Mouse (Mus musculus) spleen, adult 12 weeks (tissue): ENCODE measurements around the gene Pttg1.

Source experiments
- DNase-seq: peaks from one replicate; pipeline ENCODE4 v3.0.0; 2022; ENCODE audit warnings: low spot score

Gene Pttg1

DNA sequence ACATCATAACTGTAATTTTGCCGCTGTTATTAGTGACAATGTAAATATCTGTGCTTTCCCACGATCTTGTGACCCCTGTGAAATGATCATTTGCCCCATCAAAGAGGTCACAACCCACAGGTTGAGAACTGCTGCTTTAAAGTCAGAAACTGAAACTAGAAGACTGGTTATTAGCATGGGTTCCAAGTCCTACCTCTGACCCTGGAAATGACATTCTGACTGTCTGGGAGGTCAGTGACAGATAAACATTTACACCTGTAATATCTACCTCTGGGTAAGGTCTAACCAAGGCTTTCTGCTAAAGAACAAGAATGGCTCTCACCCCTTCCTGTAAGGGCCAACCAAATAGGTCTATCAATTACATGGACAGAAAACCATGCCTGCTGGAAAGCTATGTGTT lies 17.2 kb downstream of the Pttg1 start:
- DNase-seq = no peak

DNA sequence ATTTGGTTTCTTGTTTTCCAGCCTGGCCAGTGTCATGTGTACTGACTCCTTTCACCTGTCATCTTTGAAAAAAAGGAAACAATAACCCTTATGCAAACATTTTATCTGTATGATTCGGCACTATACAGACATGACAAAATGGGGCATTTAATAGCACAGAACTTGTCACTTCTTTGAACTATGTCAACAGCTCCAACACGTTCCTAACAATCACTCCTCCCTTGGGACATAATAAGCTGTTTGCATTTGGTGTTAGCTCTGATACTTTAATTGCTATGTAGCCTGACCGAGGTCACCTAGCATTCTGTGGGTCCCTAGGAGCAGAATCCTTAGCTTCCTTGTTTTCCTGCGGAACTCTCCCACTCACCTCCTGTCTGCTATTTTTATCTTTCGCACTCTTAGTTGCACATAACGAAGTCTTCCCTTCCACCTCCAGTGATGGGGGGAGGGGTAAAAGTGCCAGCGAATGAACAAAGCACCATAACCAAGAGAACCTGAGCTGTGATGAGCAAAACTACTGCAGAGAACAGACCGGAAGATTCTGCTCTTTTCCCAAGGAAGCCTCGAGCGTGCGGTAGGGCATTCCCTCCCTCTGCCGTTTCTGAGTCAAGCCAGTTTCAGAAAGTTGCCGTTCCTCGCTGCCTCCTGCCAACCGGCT lies 21.8 kb downstream of the Pttg1 start:
- no peak for DNase-seq

DNA sequence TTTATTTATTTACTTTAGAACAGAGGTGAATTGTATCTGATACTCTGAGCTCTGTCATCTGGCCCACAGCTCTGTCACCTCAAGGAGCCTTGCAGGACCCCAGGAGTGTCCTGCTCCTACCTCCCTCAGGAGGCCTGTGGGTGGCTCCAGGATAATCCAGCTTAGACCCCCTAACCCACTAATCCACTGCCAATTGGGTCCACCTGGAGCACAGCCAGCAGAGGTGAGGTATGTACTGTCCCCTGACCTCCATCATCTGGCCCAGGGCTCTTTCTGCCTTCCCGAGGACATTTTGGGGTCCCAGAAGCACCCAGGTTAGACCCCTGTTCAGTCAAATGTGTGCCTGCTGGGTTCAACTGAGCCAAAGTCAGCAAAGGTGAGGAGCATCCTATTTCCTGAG lies 25.9 kb downstream of the Pttg1 start:
- no peak for DNase-seq

DNA sequence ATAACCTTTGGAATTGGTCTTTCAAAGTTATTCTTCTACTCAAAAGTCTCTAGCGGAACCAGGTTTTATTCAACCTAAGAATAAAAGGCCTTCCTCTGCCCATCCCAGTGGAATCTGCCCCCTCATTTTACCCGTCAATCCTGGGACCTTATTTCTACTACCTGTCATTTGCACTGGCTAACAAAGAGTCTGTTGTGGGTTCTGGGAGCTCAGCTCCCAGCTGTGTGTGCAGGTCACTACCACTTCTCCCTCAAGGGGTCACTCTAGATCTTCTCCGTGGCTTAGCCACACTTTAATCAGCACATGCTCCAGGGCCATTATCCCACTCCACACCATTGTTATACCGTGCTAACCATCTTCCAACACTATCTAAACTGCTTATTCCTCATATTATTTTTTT lies 26.8 kb downstream of the Pttg1 start:
- no peak for DNase-seq

DNA sequence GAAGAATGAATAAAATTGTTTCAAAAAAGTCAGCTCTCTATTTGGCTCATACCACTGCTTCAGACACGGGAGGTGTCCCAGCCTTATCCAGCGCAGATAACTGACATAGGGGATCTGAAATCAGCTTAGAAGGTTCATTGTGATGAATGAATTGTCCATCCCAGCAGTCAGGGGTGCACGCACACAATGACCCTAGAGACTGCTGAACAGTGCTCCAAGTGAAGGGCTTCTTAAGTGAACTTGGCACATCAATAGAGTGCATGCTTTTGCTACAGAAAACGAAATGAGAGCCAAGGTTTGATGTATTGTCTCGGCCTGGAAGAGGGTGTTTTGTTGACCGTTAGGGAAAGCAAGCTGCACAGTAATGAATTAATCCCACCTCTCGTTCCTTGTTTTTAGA lies 29.4 kb downstream of the Pttg1 start:
- no peak for DNase-seq

DNA sequence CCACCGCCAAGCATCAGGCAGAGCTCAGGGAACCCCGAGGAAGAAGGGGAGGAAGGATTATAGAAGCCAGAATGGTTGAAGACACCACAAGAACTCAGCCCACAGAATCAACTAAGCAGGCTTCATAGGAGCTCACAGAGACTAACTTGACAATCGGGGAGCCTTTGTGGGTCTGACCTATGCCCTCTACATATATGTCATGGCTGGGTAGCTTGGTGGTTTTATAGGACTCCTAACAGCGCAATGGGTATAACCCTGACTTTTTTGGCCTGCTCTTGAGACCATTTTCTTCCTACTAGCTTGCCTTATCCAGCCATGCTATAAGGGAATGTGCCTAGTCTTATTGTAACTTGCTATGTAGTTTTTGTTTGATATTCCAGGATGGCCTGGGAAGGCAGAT lies 29.8 kb downstream of the Pttg1 start:
- DNase-seq = no peak

DNA sequence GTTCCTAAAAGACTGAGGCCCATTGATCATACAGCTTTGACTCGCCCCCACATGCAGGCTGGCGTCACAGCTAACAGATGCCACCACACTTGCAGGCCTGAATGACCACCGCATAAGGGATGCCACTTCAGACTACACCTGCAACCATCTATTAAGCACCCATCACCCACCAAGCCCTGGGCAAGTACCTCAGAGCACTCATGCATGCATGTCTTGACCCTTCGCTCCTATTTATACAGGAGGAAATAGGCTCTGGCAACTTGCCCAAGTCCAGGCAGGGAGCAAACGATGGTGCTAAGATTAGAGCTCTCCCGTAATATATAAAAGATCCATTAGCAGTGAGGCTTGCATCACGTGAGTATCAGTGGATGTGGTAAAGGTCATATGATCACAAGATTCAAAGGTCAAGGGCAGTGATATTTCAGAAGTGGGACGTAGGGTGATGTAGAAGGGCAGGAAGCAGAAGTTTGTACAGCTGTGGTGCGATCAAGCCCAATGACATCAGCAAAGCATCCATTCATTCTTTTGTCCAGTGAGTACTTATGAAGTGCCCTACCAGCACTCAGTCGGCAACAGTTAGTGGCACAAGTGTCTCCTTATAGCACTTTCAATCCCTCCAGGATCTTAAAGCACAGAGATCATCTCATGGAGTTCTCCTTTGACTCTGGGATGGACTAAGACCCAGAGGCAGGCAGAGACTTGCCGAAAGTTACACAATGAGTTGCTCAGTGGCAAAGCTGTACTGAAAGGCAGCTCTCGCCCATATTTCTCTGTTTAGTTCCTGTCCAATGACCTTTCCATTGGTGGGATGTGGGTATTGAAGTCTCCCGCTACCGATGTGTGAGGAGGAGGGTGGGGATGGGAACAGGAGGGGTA lies 30.7 kb downstream of the Pttg1 start:
- peak; percentile 7 for DNase-seq

DNA sequence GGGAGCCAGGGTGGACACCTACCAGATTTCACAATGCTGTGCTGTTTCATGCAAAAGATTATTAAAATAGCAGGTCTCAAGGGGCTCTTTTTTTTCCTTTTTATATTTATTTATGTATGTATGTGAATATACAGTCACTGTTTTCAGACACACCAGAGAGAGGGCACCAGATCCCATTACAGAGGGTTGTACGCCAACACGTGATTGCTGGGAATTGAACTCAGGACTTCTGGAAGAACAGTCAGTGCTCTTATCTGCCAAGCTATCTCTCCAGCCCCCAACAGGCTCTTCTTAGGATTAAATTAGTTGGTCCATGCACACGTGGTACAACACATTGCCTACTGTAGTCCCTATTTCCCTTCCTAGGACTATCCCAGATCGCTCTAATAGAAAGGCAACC lies 32.7 kb downstream of the Pttg1 start:
- DNase-seq = no peak

DNA sequence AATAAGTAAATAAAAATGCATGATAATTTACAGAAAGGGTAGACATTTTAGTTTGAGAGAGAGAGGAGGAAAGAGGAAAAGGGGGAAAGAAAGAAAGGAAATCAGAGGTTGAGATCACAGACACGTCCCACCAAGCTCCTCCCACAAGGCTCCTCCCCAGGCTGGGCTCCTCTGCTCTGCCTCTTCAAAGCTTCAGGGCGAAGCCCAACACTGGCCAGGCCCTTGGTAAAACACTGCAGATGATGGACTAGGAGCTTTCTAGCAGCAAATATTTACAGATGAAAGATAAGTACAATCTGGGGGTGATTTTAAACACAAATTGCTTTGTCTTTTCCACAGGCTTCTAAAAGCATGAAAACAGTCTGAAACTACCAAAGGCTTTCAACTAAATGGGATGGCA lies 33.3 kb downstream of the Pttg1 start:
- DNase-seq = no peak

DNA sequence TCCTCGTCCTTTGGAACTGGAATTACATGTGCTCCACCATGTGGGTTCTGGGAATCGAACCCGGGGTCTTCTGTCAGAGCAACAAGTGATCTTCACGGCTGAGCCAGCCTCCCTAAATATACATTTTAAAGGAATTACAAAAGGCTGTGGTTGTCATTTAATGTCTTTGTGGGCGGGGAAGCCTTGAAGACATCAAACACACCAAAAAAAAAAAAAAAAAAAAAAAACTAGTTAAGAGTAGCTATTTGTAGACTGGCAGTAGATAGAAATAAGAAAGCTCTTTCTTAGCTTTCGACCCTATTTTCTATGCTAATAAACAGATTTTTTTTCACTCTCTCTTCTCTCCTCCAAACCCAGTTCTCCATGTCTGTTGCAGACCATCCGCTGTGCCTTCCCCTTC lies 36.9 kb downstream of the Pttg1 start:
- no peak for DNase-seq

DNA sequence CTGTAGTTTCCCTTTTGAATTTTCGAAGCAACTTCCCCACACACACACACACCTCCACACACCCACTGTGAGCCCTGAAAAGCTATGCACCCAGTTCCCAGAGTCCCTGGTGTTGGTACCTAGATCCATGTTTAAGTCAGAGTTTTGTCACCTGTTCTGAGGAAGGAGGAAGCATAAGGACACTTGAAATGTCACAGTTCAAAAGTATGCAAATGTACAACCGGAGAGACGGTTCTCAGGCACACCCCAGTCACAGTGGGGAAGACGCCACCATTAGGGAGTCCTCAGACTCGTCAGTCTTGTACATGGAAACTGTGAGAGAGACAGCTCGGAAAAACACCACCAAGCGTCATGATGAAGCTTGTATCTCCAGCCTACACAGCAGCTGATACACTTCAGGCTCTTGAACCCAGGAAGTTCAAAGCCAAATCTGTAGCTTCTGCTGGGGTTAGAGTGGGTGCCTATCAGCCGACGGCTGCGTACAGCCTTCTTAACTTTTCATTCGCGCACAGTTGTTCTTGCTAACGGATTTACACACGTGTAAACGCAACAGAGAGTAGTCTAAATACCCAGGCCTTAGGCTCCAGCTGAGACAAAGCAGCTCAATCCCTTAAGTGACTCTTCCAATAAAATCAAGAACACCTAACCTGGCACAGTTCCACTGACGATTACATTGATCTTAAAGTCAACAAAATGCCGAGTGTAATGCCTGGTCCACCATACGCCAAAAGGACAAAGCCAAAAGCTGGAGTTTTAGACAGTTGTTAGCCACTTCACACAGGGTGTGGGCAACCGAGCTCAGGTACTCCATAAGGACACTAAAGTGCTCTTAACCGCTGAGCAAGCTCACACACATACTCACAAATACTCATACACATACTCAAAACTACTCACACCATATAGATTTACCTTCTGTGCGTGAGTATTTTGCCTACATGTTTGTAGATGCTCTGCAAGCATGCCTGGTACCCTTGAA lies 37.6 kb downstream of the Pttg1 start:
- peak; percentile 26 for DNase-seq

DNA sequence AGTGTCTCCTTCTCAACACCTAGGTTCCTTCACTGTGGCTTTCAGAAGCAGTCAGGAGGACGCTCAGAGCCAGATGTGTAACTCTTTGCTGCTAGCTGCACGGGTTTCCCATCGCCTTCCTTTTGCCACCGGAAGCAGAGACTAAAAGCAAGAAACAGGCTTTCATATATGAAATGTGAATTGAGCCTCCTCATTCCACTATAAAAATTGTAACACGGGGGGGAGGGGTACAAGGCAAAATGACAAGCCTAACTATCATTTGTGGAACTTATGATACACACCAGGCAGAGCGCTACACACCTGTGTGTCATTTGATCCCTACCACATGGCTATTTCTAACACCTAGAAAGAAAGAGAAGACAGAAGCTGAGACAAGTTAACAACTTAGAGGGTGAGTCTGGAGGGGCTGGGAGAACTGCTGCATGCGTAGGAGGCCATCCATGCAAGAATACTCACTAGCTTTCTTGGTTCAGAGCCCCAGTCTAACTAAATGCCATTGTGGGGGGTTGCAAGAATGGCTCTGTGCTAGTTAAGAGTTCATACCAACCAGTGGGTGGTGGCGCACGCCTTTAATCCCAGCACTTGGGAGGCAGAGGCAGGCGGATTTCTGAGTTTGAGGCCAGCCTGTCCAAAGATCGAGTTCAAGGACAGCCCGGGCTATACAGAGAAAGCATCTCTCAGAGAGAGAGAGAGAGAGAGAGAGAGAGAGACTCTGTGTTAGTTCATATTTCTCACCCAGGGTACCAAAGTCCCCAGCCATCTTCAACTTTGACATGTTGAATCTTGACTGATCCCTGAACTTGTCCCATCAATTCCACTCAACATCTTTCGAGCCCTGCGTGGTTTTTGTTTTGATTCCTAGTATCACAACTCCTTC lies 38.8 kb downstream of the Pttg1 start:
- no peak for DNase-seq

DNA sequence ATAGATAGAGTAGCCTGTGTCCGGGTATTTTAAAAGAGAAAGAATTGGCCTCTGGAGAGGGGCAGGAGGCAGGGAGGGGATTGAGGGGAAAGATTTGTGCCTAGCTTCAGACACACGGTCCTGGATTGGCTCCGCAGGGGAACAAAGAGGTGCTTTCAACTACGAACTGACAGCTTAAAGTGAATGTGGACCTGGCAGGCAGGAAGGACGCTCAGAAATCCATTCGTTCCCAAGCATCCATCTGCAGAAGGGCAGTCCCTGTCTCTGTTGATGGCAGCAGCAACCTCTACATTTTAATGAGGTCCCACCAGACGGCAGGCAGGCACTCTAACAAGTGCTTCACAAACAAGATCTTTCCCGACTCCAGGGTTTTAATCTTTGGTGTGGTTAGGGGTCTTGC lies 40.3 kb downstream of the Pttg1 start:
- DNase-seq = no peak

DNA sequence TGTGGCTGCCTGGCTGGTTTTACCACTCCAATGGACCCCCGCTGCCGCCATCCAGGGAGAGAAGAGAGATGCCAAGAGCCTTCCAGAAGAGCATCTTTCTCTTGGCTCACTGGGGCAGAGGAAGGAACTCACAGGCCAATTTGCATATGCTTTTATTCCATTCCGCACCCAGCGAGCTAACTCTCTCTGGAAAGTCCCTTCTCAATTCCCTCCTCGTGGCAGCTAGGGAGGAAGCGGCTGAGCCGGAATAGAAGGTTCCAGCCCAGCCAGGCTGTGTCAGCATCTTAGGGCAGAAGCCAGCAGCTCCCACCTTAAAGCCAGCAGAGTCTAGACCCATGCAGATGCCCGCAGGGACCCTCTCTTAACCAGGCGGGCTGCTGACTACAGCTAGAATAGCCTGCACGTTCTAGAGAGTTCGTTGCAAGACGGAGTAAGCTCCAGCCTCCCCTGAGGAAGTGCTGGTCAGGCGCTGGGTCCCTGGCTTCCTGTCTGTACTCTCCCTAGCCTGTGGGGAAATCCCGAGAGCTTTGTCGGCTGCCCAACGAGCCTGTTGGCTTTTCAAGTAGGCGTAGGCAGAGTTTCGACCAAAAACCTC lies 40.9 kb downstream of the Pttg1 start:
- peak; percentile 54 for DNase-seq

DNA sequence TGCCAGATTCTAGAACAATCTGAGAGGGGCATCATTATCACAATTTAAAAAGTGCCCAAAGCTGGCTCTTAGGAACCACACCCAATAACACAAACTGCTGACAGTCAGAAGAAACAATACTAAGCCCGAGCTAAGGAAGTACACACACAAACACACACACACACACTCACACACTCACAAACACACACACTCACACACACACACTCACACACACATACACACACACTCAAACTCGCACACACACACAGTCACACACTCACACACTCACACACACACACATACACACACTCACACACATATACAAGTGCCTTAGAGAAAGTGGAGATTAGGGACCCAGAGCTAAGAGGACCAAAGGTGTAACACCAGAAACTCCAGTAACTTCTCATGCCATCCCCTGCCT lies 42.5 kb downstream of the Pttg1 start:
- DNase-seq = no peak

DNA sequence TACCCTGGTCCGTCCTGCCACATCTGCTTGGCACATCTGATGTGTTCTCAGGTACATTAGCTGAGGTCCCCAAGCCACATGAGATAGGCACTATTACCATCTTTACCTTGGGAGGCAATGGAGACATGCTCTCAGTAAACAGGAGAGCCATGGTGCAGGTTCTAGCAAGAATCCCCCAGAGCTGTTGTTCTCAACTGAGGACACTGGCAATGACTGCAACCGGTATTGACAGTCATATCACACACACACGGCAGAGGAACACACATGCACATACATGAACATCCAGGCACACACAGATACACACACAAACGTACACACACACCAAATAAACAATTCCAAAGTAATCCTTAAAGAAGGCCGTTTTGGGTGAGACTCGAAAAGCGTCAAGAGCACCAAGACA lies 45.1 kb downstream of the Pttg1 start:
- DNase-seq = no peak

DNA sequence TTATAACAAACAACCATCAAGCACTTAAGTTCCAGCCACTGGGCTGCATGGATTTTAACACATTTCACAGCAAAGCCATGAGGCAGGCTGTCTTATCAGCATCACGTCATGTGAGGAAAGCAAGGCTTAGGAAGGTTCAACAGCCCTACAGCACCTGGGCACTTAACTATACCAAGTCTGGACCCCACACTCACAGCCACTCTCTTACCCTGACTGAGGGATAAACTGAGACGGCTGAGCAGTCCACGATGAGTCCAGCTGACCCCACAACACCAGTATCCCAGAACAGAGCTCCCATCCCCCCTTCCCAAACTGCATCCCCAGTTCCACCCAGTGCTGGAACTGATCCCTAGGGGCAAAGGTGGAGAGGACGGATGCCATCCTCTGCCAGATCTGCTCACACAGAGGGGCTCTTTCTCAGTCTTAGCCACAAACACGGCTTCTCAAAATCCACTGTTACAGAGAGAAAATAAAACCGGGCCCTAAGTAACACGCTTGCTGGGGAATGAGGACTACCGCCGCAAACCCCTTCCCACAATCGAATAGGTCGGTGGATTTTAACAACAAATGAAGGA lies 46.1 kb downstream of the Pttg1 start:
- DNase-seq = no peak

DNA sequence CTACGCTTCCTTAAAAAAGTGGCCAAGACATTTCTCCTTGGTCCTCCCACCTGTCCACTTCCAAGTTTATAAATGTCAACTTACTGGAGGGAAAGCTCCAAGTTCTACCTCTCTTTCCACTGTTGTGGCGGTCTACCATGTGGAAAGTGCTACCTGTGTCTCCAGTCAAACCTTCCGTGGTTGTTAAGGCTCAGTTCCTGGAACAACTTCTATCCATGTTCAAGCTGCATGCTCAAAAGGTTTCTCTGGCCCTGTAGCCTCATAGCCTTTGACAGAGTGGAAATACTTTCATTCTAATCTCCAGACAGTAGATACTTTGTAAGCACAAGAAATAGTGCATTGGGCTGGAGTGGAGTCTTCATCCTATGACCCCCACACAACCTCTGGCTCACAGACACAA lies 46.6 kb downstream of the Pttg1 start:
- DNase-seq = no peak

DNA sequence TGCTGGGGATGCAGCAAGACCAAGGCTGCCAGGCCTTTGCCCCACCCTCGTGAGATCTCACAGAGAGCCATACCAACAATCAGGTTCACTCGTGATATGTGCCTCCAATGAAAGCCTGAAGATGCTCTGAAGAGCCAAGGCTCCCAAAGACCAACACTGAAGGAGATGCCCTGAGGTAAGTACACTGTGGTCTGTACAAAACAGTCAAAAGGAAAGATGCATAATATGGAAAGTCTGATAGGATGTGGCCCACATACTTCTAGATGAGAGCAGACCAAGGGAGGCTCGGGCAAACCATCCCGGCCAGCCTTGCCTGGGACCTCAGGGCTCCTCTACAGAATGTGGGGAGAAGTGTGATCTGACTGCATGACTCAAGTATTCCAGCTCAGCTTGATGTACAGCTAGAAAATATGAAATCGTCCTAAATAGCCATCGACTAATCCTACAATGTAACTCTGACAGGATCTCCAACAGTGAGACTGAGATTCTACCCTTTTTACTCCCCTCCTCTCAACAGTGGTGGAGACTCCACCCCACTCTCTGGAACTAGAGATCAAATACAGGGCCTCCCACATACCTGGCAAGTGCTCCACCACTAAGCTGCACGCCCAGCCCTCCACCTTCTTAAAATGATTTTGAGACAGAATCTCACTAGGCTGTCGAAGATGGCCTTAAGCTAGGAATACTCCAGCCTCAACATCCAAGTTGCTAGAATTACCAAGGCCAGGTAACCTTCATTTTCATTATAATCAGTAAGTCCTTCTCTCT lies 48.8 kb downstream of the Pttg1 start:
- DNase-seq = no peak

DNA sequence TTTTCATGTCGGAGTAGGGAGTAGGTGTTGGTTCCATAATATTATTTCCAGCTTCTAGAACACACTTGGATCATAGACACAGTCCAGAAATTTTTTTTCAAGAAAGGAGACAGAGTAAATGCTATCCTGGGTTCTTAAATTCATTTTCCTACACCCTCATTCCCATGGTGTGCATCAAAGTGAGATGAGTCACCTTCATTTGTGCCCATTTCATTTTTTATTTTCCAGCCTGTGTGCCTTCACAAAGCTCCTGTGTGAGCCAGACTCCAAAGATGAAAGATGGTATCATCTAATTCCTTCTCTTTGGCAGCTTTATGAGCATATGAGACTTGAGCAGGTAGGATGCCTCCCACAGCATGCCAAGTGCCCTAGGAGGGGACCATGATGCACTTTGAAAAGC lies 49.5 kb downstream of the Pttg1 start:
- DNase-seq = no peak
